Mouse (Mus musculus): ENCODE data around the gene Kif1c. TPM values are rescaled to one million over a fixed set of nuclear protein-coding genes. Genes with fewer than 3 reads are reported as not detected.

The Kif1c gene
- polyA plus RNA-seq (2012; rRNA removed): 78.2 and 103 TPM in 2 replicates

GRCm38 (mm10) chr11:70699722-70700556, at the start of gene Kif1c, which contains the start of gene Inca1:
Gene Kif1c, plus strand, starts transcription at chr11:70700548.
Gene Inca1, minus strand, starts transcription at chr11:70700155.
- DNase-seq: peak; percentile 99

GRCm38 (mm10) chr11:70651391-70651790, 49.0 kb upstream of the Kif1c start:
- Histone ChIP-seq H3K4me1 (ENCODE audit: control insufficient read depth, insufficient read depth, low read length) (peaks cover 28% of the 10 kb centered on the region), H3K4me3 (replicated peaks; ENCODE audit: extremely low read depth, low read depth, low read length) (no peak overlapping the region)
- DNase-seq: no peak
- WGBS: 16% methylated on average over 2 of the region's 2 CpGs
- no peak for TF ChIP-seq POLR2A (IDR thresholded peaks at IDR 0.05; ENCODE audit: borderline replicate concordance, extremely low read depth, low read depth, low read length)
- no peak for TF ChIP-seq CTCF (IDR thresholded peaks at IDR 0.05; ENCODE audit: insufficient read depth, low read length)

More at GRCm38 (mm10) chr11:70699722-70700556, at the start of gene Kif1c, which contains the start of gene Inca1:
- peaks cover 7% of the 10 kb centered on the region for H3K4me1 ChIP-seq (ENCODE audit: control insufficient read depth, insufficient read depth, low read length)
- peak within 1 kb of the TSS; percentile 98 for H3K4me3 ChIP-seq (replicated peaks; ENCODE audit: extremely low read depth, low read depth, low read length)
- WGBS: 1% methylated on average over 64 of the region's 69 CpGs
- TF ChIP-seq CTCF (IDR thresholded peaks at IDR 0.05; ENCODE audit: insufficient read depth, low read length): no peak
- peak; percentile 97; the same call in 1 of the 2 replicates for TF ChIP-seq POLR2A (IDR thresholded peaks at IDR 0.05; ENCODE audit: borderline replicate concordance, extremely low read depth, low read depth, low read length)

GRCm38 (mm10) chr11:70652029-70652883, 48.1 kb upstream of the Kif1c start:
- H3K4me1 ChIP-seq (ENCODE audit: control insufficient read depth, insufficient read depth, low read length): peaks cover 30% of the 10 kb centered on the region
- TF ChIP-seq CTCF (IDR thresholded peaks at IDR 0.05; ENCODE audit: insufficient read depth, low read length): no peak
- TF ChIP-seq POLR2A (IDR thresholded peaks at IDR 0.05; ENCODE audit: borderline replicate concordance, extremely low read depth, low read depth, low read length): no peak

GRCm38 (mm10) chr11:70652884-70653344, 47.4 kb upstream of the Kif1c start:
- H3K4me1 ChIP-seq (ENCODE audit: control insufficient read depth, insufficient read depth, low read length): peaks cover 30% of the 10 kb centered on the region
- TF ChIP-seq POLR2A (IDR thresholded peaks at IDR 0.05; ENCODE audit: borderline replicate concordance, extremely low read depth, low read depth, low read length) (no peak), CTCF (IDR thresholded peaks at IDR 0.05; ENCODE audit: insufficient read depth, low read length) (no peak)
- 16% methylated on average over 6 of the region's 6 CpGs for whole genome bisulfite sequencing
- peak overlapping the region; percentile 93 for H3K4me3 ChIP-seq (replicated peaks; ENCODE audit: extremely low read depth, low read depth, low read length)
- DNase-seq: no peak

More at GRCm38 (mm10) chr11:70652029-70652883, 48.1 kb upstream of the Kif1c start:
- DNase-seq: no peak
- WGBS: 25% methylated on average over 12 of the region's 12 CpGs
- peak overlapping the region; percentile 39 for H3K4me3 ChIP-seq (replicated peaks; ENCODE audit: extremely low read depth, low read depth, low read length)

- TF ChIP-seq CTCF (IDR thresholded peaks at IDR 0.05; ENCODE audit: insufficient read depth, low read length) (no peak), POLR2A (IDR thresholded peaks at IDR 0.05; ENCODE audit: borderline replicate concordance, extremely low read depth, low read depth, low read length) (no peak; the same call in 1 of the 2 replicates)
- under 1% methylated on average over 61 of the region's 63 CpGs for WGBS
- peak; percentile 75 for DNase-seq
- peaks cover 27% of the 10 kb centered on the region for H3K4me1 ChIP-seq (ENCODE audit: control insufficient read depth, insufficient read depth, low read length)
- H3K4me3 ChIP-seq (replicated peaks; ENCODE audit: extremely low read depth, low read depth, low read length): peak overlapping the region; percentile 93
These were observed 46.8 kb upstream of the Kif1c start for GRCm38 (mm10) chr11:70653345-70654197.

GRCm38 (mm10) chr11:70654198-70654922, 46.0 kb upstream of the Kif1c start, which contains the start of gene Pfn1:
Gene Pfn1, minus strand, starts transcription at chr11:70654644.
- H3K4me1 ChIP-seq (ENCODE audit: control insufficient read depth, insufficient read depth, low read length): peaks cover 24% of the 10 kb centered on the region
- peak; percentile 70 for DNase-seq
- TF ChIP-seq CTCF (IDR thresholded peaks at IDR 0.05; ENCODE audit: insufficient read depth, low read length) (no peak), POLR2A (IDR thresholded peaks at IDR 0.05; ENCODE audit: borderline replicate concordance, extremely low read depth, low read depth, low read length) (peak; percentile 89)
- under 1% methylated on average over 60 of the region's 61 CpGs for WGBS
- peak within 1 kb of the TSS; percentile 93 for H3K4me3 ChIP-seq (replicated peaks; ENCODE audit: extremely low read depth, low read depth, low read length)

GRCm38 (mm10) chr11:70654923-70655570, 45.3 kb upstream of the Kif1c start:
- TF ChIP-seq CTCF (IDR thresholded peaks at IDR 0.05; ENCODE audit: insufficient read depth, low read length) (no peak), POLR2A (IDR thresholded peaks at IDR 0.05; ENCODE audit: borderline replicate concordance, extremely low read depth, low read depth, low read length) (peak; percentile 67; the same call in 1 of the 2 replicates)
- Histone ChIP-seq H3K4me3 (replicated peaks; ENCODE audit: extremely low read depth, low read depth, low read length) (peak overlapping the region; percentile 66), H3K4me1 (ENCODE audit: control insufficient read depth, insufficient read depth, low read length) (peaks cover 23% of the 10 kb centered on the region)
- WGBS: under 1% methylated on average over 48 of the region's 48 CpGs
- DNase-seq: peak; percentile 84
